Mouse (Mus musculus) hindbrain, postnatal 0 days (tissue): Measurements from ENCODE around the gene Gm21972. TPM values are rescaled to one million over a fixed set of nuclear protein-coding genes. Genes with fewer than 3 reads are reported as not detected.

Source experiments
- ATAC-seq: fragments of 200-750 bp; cut with Nextera tagmentation; 2 replicates; pipeline ENCODE4 v1.8.0; 2017; ENCODE audit warnings: mild to moderate bottlenecking, moderate TSS enrichment, moderate library complexity
- DNase-seq: peaks from one replicate; pipeline ENCODE4 v3.0.0-alpha.2; 2015; ENCODE audit warnings: low spot score
- H3K27ac ChIP-seq: fragments of 300-500 bp; sonication (generic); 2 replicates; pipeline ENCODE4 v1.5.1; 2014; ENCODE audit warnings: mild to moderate bottlenecking
- H3K27me3 ChIP-seq: fragments of 300-500 bp; sonication (generic); 2 replicates; pipeline ENCODE4 v1.6.1; 2014; ENCODE audit warnings: low read length, mixed read lengths; ENCODE audit not compliant: insufficient read depth
- H3K36me3 ChIP-seq: fragments of 300-500 bp; sonication (generic); 2 replicates; pipeline ENCODE4 v1.6.1; 2014; ENCODE audit warnings: low read length, mixed read lengths; ENCODE audit not compliant: insufficient read depth
- H3K4me1 ChIP-seq: fragments of 300-500 bp; sonication (generic); 2 replicates; pipeline ENCODE4 v1.6.1; 2014; ENCODE audit warnings: antibody characterized with exemption, low read length, mixed read lengths; ENCODE audit not compliant: insufficient read depth
- H3K4me2 ChIP-seq: fragments of 300-500 bp; sonication (generic); 2 replicates; pipeline ENCODE4 v1.6.1; 2014; ENCODE audit warnings: low read depth, mild to moderate bottlenecking, low read length, moderate library complexity, mixed read lengths
- H3K4me3 ChIP-seq: fragments of 300-500 bp; sonication (generic); 2 replicates; pipeline ENCODE4 v1.5.1; 2014; ENCODE audit warnings: low read length
- H3K9ac ChIP-seq: fragments of 300-500 bp; sonication (generic); replicated peaks from 2 replicates; pipeline ENCODE4 v1.6.1; 2014; ENCODE audit warnings: mild to moderate bottlenecking, low read length, moderate library complexity, mixed read lengths
- H3K9me3 ChIP-seq: fragments of 300-500 bp; sonication (generic); 2 replicates; pipeline ENCODE4 v1.6.1; 2016; ENCODE audit warnings: low read length, mixed read lengths
- CTCF ChIP-seq: IDR thresholded peaks from 2 replicates; pipeline ENCODE4 v1.5.1; 2016; ENCODE audit warnings: antibody characterized with exemption, control low read depth, low read depth
- WGBS: fragments of 180-500 bp; shearing (Covaris S2); extraction: QIAGEN DNeasy Blood & Tissue Kit; methylation state at CpG from one replicate; pipeline ENCODE4 v1.1.7; 2014; 5-methylcytosine and 5-hydroxymethylcytosine counted together
- polyA plus RNA-seq: library from polyadenylated mRNA; unstranded; fragments of >200 nt; fragmentation: Nextera tagmentation; extraction: Ambion mirVana; gene quantifications from 2 replicates; pipeline ENCODE4 v1.2.1, GENCODE M21; 2015
- total RNA-seq: library from RNA; depleted of rRNA; stranded (reverse); fragments of >200 nt; gene quantifications from 2 replicates; pipeline ENCODE4 v1.2.3, GENCODE M21; 2014

Gm21972 gene
- total and polyA plus RNA-seq, 2 experiments from 2014 or later, result 0.29 to 5.2 TPM

DNA sequence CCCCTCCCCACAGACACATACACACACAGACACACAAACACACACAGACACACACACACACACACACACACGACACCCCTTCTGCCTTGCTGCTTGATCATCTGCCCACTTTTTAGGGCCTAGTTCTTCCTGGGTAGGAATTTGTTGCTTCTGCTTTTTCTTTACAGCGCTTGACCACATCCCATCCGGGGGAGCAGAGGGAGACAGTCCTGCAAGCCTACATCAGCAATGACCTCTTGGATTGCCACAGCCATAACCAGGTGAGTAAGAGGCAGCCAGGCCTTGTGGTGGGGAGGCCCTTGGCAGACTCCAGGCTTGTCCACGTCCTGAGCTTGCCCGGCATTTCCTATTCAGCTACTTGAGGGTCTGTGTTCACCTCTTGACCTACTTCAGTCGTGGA, 57.4 kb downstream of the Gm21972 start:
- Histone ChIP-seq H3K9me3 (no peaks in the 10 kb centered on the region), H3K36me3 (peaks cover 10% of the 10 kb centered on the region; the same call in 1 of the 2 replicates), H3K4me3 (no peak overlapping the region), H3K9ac (no peak overlapping the region), H3K4me2 (no peak overlapping the region), H3K27me3 (no peaks in the 10 kb centered on the region), H3K27ac (no peak overlapping the region), H3K4me1 (no peaks in the 10 kb centered on the region)
- WGBS, result 89% methylated on average over 6 of the region's 6 CpGs
- no peak for ATAC-seq
- no peak for DNase-seq
- no peak for TF ChIP-seq CTCF

DNA sequence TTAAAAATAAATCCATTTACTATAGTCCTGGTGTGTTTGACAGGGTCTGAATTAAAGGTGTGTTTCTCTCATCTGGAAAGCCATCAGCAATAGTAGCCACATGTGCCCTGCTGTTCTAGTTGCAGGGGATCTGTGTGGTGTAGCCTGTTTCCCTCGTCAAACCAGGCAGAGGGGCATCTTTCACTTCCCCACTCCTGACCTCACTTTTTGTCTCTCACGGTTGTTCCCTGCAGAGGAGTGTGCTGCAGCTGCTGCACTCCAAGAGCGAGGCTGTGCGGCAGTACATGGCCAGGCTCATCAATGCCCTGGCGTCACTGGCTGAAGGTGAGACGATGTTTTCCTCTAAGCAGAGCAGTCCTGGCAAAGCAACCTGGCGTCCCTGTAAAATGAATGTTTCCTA, 60.6 kb downstream of the Gm21972 start:
- Histone ChIP-seq H3K27me3 (no peaks in the 10 kb centered on the region), H3K9ac (no peak overlapping the region), H3K27ac (no peak overlapping the region), H3K36me3 (peaks cover 27% of the 10 kb centered on the region; the same call in 1 of the 2 replicates), H3K4me1 (no peaks in the 10 kb centered on the region), H3K4me3 (no peak overlapping the region), H3K4me2 (no peak overlapping the region), H3K9me3 (no peaks in the 10 kb centered on the region)
- 66% methylated on average over 7 of the region's 7 CpGs for WGBS
- DNase-seq, result no peak
- no peak for TF ChIP-seq CTCF
- no peak for ATAC-seq

DNA sequence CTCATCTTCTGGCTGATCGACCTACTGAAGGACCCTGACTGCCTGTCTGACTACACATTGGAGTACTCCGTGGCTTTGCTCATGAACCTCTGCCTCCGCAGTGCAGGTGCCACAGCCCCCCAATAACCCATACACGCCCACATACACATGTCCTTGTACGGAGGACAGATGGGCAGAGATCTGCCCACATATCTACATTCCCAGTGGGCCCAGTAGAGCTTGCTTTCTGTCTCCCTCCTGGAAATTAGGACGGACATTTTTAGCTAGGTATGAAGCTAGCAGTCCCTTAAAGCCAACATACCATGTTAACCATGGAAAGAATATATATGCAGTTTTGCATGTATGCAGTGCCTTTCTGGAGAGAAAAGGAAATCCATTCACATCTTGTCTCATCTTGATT, 64.8 kb downstream of the Gm21972 start:
- H3K27ac ChIP-seq, result no peak overlapping the region
- DNase-seq, result no peak
- H3K9ac ChIP-seq, result no peak overlapping the region
- no peak overlapping the region for H3K4me2 ChIP-seq
- no peak for ATAC-seq
- no peak overlapping the region for H3K4me3 ChIP-seq
- no peaks in the 10 kb centered on the region for H3K4me1 ChIP-seq
- H3K27me3 ChIP-seq, result no peaks in the 10 kb centered on the region
- TF ChIP-seq CTCF, result no peak
- H3K36me3 ChIP-seq, result peaks cover 51% of the 10 kb centered on the region
- H3K9me3 ChIP-seq, result no peaks in the 10 kb centered on the region
- WGBS, result 59% methylated on average over 6 of the region's 6 CpGs

DNA sequence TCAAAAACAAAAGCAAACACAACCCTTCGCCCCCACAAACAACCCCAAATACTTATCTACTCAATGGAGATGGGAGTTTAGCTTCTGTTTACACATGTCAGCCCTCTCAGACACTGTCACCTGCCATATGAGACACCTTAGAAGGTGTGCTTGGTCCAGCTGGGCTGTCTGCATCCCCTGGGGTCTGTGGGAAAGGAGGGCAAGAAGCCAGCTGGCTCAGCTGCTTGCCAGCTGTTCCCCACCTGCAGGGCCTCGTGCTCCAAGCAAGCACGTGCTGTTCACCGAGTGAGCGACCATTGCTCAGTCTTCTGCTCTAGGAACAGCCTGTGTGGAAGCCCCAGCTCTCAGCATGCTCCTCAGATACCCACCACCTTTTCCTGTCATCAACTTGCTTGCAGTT, 65.6 kb downstream of the Gm21972 start:
- WGBS, result 52% methylated on average over 5 of the region's 5 CpGs
- Histone ChIP-seq H3K27ac (no peak overlapping the region), H3K27me3 (no peaks in the 10 kb centered on the region), H3K4me1 (no peaks in the 10 kb centered on the region), H3K4me3 (no peak overlapping the region), H3K9ac (no peak overlapping the region), H3K9me3 (no peaks in the 10 kb centered on the region), H3K36me3 (peaks cover 58% of the 10 kb centered on the region), H3K4me2 (no peak overlapping the region)
- DNase-seq, result no peak
- no peak for TF ChIP-seq CTCF
- no peak for ATAC-seq

DNA sequence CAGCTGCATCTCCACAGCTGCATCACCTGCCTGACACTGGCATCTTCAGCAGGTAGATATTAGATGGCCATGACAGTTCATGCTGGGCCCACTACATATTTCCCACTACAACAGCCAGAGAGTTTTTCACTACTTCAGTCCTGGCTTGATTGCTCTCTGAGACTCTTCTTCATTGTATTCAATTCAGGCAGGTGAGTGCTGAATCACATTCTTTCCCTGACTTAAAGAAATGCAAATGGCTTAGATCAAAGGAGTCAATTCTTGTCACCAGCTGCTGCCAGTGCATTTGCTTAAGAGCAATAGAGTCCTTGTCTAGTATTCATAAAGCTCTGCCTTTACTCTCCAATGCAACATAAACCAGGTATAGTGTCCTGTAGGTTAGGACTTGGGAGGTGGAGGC, 67.9 kb downstream of the Gm21972 start:
- H3K4me3 ChIP-seq, result no peak overlapping the region
- TF ChIP-seq CTCF, result no peak

DNA sequence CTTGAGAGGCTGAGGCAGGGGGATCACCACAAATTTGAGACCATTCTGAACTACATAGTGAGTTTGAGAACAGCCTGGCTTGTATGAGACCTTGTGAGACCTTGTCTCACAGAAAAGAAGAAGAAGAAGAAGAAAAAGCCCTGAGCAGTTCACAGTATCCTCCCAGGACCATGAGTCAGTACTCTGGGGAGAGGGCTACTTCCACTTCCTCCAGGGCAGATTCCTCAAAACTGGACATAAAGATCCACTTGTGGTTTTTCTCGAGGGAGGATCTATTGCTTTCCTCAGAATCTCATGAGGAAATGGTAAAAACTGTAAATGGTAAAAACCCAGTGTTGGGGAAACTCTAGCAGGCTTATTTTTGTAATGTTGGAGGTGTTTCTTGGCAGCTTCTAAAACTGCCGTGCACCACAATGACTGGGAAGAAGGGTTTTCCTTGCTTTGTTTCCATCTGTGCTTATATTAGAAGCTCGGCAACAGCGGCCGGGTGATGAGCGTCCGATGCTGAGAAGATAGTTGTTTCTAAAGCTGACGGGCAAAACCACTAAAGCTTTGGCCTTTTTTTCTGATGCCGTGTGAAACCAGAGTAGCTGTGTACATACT, 69.3 kb downstream of the Gm21972 start:
- no peak for ATAC-seq
- 88% methylated on average over 9 of the region's 9 CpGs for WGBS

More for the DNA sequence above, 67.9 kb downstream of the Gm21972 start:
- Histone ChIP-seq H3K27ac (no peak overlapping the region), H3K9ac (no peak overlapping the region), H3K36me3 (peaks cover 58% of the 10 kb centered on the region), H3K4me1 (no peaks in the 10 kb centered on the region), H3K4me2 (no peak overlapping the region), H3K27me3 (no peaks in the 10 kb centered on the region), H3K9me3 (no peaks in the 10 kb centered on the region)
- ATAC-seq (no peak), DNase-seq (no peak)

DNA sequence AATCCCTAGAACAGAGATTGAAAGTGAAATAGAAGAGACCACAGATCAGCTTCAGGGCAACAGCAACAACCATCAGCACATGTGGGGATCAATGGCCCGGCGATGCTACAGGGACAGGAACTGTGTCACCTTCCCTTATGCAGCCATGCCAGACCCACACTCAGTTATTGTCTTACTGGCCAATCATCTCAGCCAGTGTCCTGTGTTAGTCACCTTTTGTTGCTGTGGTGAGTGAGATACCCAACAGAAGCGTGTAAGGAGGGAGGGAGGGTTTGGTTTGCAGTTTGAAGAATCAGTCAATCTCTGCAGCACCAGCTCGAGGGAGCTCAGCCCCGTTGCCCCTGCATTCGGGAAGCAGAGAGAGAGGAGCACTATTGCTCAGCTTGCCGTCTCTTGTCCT, 77.2 kb downstream of the Gm21972 start:
- peaks cover 27% of the 10 kb centered on the region; the same call in 1 of the 2 replicates for H3K36me3 ChIP-seq
- WGBS, result 82% methylated on average over 7 of the region's 7 CpGs
- no peak overlapping the region for H3K4me3 ChIP-seq
- no peak overlapping the region for H3K27ac ChIP-seq
- H3K9me3 ChIP-seq, result no peaks in the 10 kb centered on the region
- no peak overlapping the region for H3K4me2 ChIP-seq
- DNase-seq (no peak), ATAC-seq (no peak)
- H3K27me3 ChIP-seq, result no peaks in the 10 kb centered on the region
- no peak for TF ChIP-seq CTCF
- no peaks in the 10 kb centered on the region for H3K4me1 ChIP-seq
- H3K9ac ChIP-seq, result no peak overlapping the region

More for the DNA sequence above, 69.3 kb downstream of the Gm21972 start:
- H3K4me1 ChIP-seq, result no peaks in the 10 kb centered on the region
- H3K27me3 ChIP-seq, result no peaks in the 10 kb centered on the region
- TF ChIP-seq CTCF, result no peak
- no peak overlapping the region for H3K4me3 ChIP-seq
- no peak overlapping the region for H3K9ac ChIP-seq
- peaks cover 53% of the 10 kb centered on the region for H3K36me3 ChIP-seq
- no peaks in the 10 kb centered on the region for H3K9me3 ChIP-seq
- DNase-seq, result no peak
- H3K4me2 ChIP-seq, result no peak overlapping the region
- no peak overlapping the region for H3K27ac ChIP-seq
